Mouse (Mus musculus) thymus, postnatal 36 days (tissue): ENCODE results near the gene Olfr558.

Experiments used
- DNase-seq, 2 experiments: peaks; one replicate each; pipeline ENCODE4 v3.0.0; 2022; ENCODE audit warnings: mixed read lengths in 2 of 2

Olfr558 gene

DNA sequence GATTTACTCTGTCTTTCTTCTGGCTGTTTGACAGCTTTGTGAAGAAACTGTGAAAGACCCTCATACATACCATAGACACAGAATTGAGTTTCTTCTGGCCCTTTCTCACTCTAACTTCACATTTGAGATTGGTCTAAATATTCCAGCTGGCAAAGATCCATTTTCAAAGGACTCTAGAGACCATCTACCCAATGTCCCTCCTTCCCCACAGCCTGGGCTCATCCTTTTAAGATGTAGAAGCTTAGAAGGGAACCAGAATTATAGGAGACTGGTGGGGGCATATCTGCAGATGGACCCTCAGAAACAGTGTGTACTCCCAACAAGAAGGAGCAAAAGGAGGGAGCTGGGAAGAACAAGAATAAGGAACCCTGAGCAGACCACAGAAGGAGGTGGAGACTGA is at the start of gene Olfr558:
Olfr558 (plus strand) TSS at position 301 of the 400 bp plus-strand sequence.
- DNase-seq: no peak

DNA sequence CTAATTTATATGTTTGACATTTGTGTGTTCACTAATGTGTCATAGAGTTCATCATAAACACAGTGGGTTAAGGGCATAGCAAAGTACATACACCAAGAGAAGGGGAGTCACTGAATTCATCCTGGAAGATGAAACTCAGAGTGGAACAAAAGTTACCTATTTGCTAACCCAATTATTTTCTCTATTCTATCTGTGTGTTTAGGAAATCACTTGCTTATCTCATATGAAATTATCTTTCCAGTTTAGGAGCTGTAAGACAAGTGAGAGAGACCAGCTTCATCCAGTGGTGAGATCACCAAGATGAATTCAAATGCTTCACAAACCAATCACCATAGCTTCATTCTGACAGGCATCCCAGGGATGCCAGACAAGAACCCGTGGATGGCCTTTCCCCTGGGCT is 43.5 kb upstream of the Olfr558 start, which contains the start of gene Olfr555:
Olfr555 (plus strand) TSS at position 301 of the 400 bp plus-strand sequence.
- DNase-seq: no peak

DNA sequence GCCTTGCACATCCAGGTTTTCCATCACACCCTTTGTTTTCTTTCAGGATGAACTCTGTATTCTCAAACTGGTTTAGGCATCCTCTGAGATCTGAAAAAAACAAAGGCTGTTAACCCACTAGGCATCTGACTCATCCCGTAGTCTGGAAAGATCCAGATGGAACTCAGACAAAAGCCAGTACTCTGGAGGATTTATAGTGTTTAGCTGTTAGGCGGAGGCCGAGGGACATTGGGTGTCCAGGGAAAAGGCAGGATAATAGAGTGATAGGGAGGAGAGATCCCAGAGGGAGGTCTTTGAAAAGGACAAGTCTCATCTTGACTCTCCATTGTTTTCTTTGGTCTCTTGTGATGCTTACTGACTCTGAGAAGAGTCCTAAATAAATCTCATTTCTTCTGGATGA is 37.4 kb upstream of the Olfr558 start, which contains the start of gene Olfr556:
Olfr556 (plus strand) TSS at position 301 of the 400 bp plus-strand sequence.
- DNase-seq: no peak

DNA sequence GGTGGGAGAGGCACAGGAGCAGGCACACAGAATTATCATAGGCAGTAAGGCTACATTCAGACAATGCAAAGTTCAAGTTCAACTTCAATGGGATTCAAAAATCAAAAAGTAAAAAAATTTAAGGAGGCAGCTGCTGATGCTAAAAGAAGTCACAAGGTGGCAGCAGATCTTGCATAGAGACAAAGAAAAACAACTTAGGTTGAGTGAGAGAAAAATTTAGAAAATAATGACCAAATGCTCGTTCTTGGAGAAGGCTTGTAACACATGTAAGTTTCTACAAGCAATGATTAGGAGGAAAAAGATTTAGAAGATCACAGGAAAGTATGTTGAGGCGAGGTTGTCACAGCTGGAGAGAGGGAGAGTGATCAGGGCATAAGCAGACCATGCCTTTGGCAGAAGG is 36.6 kb upstream of the Olfr558 start:
- no peak for DNase-seq

DNA sequence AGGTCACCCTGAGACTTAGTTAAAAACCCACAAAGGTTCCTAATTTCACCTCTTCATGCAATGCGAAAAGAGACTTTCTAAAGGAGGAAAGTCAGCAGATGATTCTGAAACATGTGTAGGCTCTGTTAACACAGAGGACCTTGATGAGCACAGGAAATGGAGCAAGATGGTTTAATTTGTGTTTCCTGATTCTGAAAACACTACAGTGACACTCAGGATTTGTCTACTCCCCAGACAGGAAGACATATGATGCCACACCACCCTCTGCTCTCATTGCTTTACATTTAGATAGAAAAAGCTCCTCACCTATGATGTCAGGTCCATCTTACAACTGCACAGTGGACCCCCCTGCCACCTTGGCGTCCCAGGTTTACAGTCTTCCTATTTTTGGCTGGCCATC is 25.8 kb upstream of the Olfr558 start:
- DNase-seq: no peak

DNA sequence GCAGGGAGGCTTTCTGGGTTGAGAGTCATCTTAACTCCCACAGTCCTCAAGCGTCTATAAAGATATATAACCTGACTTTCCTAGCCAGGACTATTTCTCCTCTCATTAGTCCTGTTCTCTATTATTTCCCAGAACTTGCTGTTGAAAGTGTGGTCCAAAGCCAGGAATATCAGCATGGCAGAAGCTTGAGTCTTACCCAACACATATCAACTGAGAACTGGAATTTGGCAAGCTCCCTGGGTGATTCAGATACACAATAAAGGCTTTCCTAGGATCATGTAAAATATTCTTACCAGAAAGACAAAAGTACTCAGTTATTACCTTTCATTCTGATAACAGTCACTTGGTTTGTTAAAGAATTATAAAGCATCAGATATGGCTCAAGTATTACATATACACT is 20.1 kb upstream of the Olfr558 start:
- DNase-seq: no peak

DNA sequence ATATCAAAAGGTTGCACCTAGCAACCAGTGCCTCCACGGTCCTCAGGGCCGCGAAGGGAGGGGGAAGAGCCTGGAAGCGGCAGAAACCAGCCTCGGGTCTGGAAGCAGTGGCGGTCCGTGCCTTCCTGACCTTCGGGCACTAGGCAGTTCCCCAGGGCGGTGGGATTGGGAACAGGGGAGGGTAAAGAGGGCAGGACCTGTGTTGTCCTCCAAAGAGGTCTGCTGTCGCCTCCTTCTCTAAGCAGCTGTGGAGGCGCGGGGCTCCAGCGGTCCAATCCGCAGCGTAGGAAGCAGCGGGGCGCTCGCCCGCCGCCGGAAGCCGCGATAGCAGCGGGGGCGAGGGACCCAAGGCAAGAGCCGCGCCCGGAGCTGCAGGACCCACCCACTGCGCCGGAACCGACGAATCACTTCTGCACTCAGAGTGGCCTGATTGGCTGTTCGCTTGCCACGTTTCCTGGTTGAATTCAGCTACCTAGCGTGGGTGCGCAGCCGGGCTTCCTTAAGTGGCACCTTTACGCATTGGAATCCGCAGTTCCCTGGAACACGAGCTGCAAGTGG is 15.0 kb upstream of the Olfr558 start, which contains the start of gene Trim68:
Trim68 (minus strand) TSS at position 384 of the 558 bp plus-strand sequence.
- DNase-seq: peak; percentile 92 to 95

DNA sequence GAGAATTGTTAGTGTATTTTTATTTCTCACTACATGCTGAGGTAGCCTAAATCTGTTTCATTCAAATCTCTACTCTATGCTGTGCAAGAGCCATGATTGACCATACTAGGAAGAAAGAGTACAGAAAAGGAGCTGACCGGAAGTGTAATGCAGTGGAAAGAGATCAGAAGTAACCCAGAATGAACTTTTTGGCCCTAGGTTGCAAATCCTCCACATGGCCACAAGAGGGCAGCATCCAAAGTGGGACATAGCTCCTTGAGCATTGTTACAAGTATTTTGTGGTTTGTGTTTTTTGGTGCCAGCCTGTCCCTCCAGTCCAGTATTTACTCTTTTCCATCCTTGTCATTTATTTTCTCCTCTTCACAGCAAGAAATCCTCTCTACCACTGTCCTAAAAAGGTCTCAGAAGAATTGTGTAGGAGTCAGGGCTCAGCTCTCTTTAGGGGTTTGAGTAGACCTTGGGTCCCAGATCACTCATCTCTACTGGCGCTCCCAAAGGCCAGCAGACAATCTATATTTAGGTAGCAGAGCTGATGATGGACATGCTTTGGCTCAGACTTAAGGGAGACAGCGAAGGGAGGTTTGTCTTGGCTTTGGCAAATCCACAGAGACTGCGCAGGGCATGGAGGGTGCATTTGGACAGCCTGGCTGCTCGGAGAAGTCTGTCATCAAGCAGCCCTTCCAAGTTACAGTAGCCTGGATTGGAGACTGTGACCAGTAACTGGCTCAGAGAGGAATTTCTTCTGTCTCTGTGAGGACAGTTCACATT is 6.5 kb upstream of the Olfr558 start, which contains the start of gene Olfr557:
Olfr557 (plus strand) TSS at position 553 of the 768 bp plus-strand sequence.
- peak; percentile 11 to 15 for DNase-seq

DNA sequence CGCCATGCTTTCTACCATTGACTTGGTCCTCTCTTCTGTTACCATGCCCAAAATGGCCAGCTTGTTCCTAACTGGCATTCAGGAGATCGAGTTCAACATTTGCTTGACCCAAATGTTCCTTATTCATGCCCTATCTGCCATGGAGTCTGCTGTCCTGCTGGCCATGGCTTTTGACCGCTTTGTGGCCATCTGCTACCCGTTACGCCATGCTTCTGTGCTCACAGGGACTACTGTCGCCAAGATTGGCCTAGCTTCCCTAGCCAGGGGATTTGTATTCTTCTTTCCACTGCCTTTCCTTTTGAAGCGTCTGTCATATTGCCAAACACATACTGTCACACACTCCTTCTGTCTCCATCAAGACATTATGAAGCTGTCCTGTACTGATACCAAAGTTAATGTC is 3.6 kb upstream of the Olfr558 start:
- DNase-seq: no peak

DNA sequence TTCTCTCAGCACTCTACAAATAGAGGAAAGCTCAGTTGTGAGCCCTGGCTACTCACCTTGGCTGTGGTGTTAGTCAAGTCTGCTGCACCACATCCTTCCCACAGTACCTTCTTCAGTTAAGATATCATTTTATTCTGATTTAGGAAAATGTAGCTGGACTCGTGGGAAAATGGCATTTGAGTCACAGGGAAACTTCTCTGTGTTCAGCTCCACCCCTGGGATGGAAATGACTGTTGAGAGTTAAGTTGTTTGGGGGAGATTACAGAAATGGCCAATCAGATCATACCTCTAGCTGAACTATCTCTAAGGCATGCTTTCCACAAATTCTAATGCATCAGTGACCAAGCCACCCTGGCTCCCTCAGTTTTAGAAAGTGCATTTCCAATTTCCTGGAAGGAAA is 17.0 kb downstream of the Olfr558 start, which contains the start of gene Olfr33:
Olfr33 (minus strand) TSS at position 101 of the 400 bp plus-strand sequence.
- DNase-seq: no peak

DNA sequence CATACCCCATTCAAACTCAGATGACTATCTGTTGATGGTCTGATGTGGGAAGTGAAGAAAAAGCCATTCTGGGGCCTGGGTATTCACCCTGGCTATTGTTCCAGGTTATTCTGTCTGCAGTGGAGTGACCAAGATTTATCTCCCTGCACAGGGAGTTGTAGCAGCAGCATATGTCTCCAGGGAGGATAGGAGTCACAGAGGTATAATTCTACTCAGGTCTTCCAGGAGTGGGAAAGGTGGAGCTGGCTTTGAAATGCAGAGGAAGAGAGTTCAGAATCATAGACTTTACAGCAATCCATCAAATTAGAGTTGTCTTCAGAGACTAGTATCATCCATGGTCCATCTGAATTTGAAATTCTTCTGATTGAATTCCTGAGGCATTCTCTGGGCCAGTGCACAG is 25.4 kb downstream of the Olfr558 start, which contains the start of gene Olfr559:
Olfr559 (minus strand) TSS at position 101 of the 400 bp plus-strand sequence.
- DNase-seq: no peak

DNA sequence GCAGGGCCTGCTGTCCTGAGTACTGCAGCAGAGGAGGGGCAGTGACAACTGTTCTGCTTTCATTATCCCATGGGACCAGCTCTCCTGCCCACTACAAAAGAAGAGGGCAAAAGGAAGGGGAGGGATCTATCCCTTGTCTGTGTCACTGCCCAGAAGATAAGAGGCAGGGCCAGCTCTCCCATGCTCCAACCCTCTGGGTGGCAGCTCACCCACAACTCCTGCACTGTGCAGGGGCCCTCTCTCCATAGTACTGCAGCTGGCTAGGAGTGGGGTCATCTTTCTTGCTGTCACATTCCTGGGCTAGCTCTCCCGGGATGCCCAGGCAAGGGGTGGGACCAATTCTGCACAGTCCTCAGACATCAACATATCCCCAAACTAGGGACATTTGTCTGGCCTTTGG is 31.8 kb downstream of the Olfr558 start:
- DNase-seq: no peak

DNA sequence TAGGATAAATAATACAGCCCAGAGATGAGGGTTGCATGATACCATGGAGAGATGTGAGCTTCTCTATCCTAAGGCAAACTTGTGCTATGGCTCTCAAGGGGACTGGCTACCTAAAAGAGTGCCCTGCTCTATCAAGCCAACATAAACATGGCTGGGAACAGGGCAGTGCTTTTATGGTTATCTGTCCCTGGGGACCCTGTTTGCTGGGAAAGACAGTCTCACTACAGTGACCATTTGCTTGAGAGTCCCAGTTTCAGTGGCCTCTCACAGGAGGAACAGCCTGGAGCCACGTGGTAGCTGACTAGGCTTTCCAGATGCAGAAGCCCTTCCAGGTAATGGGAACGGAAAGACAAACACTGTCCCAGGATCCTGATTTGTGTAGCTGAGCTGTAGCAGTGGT is 35.7 kb downstream of the Olfr558 start:
- DNase-seq: no peak

DNA sequence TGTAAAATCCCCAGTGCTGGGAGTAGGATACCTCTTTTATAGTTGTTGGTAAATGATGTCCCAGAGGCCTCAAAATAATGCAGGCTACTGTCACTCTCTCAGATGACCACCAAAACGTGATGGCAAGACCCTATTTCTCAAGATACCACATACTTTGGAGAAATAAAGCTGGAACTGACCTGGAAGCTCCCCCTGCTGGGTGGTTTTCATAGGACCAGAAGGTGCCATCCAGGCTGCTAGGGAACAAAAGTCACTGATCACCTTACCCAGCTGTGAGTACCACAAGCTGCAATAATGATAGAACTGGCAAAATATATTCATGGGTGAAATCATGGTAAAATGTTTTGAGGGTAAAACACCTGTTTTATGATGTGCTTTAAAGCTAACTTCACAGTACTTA is 50.1 kb downstream of the Olfr558 start:
- DNase-seq: no peak

DNA sequence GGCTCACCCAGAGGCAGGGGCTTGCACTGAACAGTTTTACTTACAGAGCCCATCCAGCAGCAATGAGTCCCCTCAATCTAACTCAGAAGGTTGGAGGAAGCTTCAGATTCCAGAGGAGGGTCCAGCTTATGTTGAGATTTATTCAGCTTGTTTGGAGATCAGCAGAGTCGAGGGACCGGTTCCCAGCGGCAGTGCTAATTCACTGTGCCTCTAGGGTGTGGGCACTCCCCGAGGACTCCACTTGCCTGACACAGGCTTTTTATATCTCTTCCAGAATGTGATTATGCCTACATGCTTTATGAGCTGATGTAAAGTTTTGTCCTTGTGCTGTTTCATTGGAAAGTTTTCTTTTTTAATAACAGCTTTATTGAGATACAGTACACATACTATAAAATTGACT is 57.3 kb downstream of the Olfr558 start, which contains the start of the genes Olfr560 and Olfr78:
Olfr560 (minus strand) TSS at position 101 of the 400 bp plus-strand sequence.
Olfr78 (minus strand) TSS at position 206 of the 400 bp plus-strand sequence.
- DNase-seq: no peak
